Mouse (Mus musculus) layer of hippocampus, adult 11-12 months (tissue): ENCODE data around the gene Mgrn1.

Experiments
- DNase-seq: peaks from one replicate; pipeline ENCODE4 v3.0.0; 2022; ENCODE audit warnings: low spot score

The Mgrn1 gene

GRCm38 (mm10) chr16:4942868-4943267 lies 56.8 kb downstream of the Mgrn1 start:
- DNase-seq: no peak

GRCm38 (mm10) chr16:4943431-4943830 lies 57.4 kb downstream of the Mgrn1 start:
- DNase-seq: no peak

GRCm38 (mm10) chr16:4945415-4945814 lies 59.4 kb downstream of the Mgrn1 start:
- no peak for DNase-seq

- DNase-seq: no peak
Observed at GRCm38 (mm10) chr16:4946155-4946554, 60.1 kb downstream of the Mgrn1 start.

- DNase-seq: no peak
Observed at GRCm38 (mm10) chr16:4947378-4947777, 61.3 kb downstream of the Mgrn1 start.

- DNase-seq: no peak
Observed at GRCm38 (mm10) chr16:4956609-4957008, 70.6 kb downstream of the Mgrn1 start.

GRCm38 (mm10) chr16:4957446-4957845 lies 71.4 kb downstream of the Mgrn1 start:
- no peak for DNase-seq

GRCm38 (mm10) chr16:4960260-4960659 lies 74.2 kb downstream of the Mgrn1 start:
- no peak for DNase-seq

- DNase-seq: no peak
Observed at GRCm38 (mm10) chr16:4963346-4963745, 77.3 kb downstream of the Mgrn1 start.

GRCm38 (mm10) chr16:4963797-4964709 lies 78.0 kb downstream of the Mgrn1 start, which contains the start of gene Anks3:
Gene Anks3 (minus strand): TSS chr16:4964205.
- peak; percentile 100 for DNase-seq

GRCm38 (mm10) chr16:4964731-4965391 lies 78.8 kb downstream of the Mgrn1 start:
- no peak for DNase-seq

GRCm38 (mm10) chr16:4965392-4966129 lies 79.5 kb downstream of the Mgrn1 start:
- no peak for DNase-seq

GRCm38 (mm10) chr16:4968426-4968825 lies 82.4 kb downstream of the Mgrn1 start:
- DNase-seq: no peak

- DNase-seq: no peak
Observed at GRCm38 (mm10) chr16:4969055-4969843, 83.2 kb downstream of the Mgrn1 start.

GRCm38 (mm10) chr16:4971626-4972025 lies 85.6 kb downstream of the Mgrn1 start:
- no peak for DNase-seq

- no peak for DNase-seq
Observed at GRCm38 (mm10) chr16:4974521-4974920, 88.5 kb downstream of the Mgrn1 start.

- peak; percentile 27 for DNase-seq
Observed at GRCm38 (mm10) chr16:4976180-4976579, 90.1 kb downstream of the Mgrn1 start.

- peak; percentile 37 for DNase-seq
Observed at GRCm38 (mm10) chr16:4978275-4979051, 92.4 kb downstream of the Mgrn1 start.

GRCm38 (mm10) chr16:4979755-4980380 lies 93.8 kb downstream of the Mgrn1 start:
- DNase-seq: peak; percentile 47

- no peak for DNase-seq
Observed at GRCm38 (mm10) chr16:4984717-4985116, 98.7 kb downstream of the Mgrn1 start.
